ENCODE assay signal across 1 mouse cellular context in the genomic region with DNA sequence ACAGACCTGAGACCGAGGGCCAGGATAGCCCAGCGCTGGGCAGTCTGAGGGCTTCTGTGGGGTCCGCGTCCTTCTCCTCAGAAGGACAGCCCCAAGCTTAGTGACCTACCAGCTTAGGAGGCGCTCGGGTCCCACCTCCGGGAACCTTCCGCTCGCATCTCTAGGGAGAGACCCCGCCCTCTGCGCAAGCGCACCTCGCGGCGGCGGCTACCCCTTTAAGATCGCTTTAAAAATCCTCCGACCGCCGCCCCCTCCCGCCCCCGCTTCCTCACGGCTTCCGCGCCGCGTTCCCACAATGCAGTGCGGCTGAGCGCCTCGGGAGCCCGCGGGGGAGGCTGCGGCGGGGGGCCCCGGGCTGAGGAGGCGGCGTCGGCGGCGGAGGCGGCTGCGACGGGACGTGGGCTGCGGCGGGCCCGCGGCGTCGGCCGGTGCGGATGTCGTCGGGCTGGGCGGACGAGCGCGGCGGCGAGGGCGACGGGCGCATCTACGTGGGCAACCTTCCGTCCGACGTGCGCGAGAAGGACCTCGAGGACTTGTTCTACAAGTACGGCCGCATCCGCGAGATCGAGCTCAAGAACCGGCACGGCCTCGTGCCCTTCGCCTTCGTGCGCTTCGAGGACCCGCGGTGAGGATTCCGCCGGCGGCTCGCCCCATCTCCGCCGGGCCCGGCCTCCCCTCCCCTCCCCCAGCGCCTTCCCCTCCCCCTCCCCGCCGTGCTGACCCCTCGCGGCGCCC.
TF ChIP-seq lines count a peak whose summit lies in the region.

A gene (plus strand): TSS at position 303 of the 735 bp plus-strand sequence.

TF ChIP-seq in CH12.LX, 34 proteins besides CTCF, POLR2A, EP300 and RAD21 (continued from another document):
- TF ChIP-seq PAX5 (IDR thresholded peaks at IDR 0.05; ENCODE audit: low read length) (no peak), JUN (IDR thresholded peaks at IDR 0.05; ENCODE audit: insufficient read depth, low read depth, low read length) (no peak), E2F4 (IDR thresholded peaks at IDR 0.05; ENCODE audit: insufficient replicate concordance, low read depth, low read length) (no peak), ETS1 (conservative IDR thresholded peaks at IDR 0.05; ENCODE audit: low read depth, low read length) (no peak), MAFK (IDR thresholded peaks at IDR 0.05; ENCODE audit: insufficient replicate concordance, low read length) (no peak), MAX (IDR thresholded peaks at IDR 0.05; ENCODE audit: low read length) (no peak), MXI1 (IDR thresholded peaks at IDR 0.05; ENCODE audit: low read depth, low read length) (0 out of 2 replicates have a peak, but pooled peaks have one; percentile 35), GABPA (IDR thresholded peaks at IDR 0.05; ENCODE audit: insufficient replicate concordance, low read depth, low read length) (no peak), ZC3H11A (IDR thresholded peaks at IDR 0.05; ENCODE audit: low read depth, low read length) (no peak), ZMIZ1 (IDR thresholded peaks at IDR 0.05; ENCODE audit: low read depth, low read length) (peak; percentile 58; the same call in 1 of the 2 replicates), CHD1 (IDR thresholded peaks at IDR 0.05; ENCODE audit: low read depth, low read length) (no peak), NELFE (IDR thresholded peaks at IDR 0.05; ENCODE audit: low read depth, low read length) (peak; percentile 70; the same call in 1 of the 2 replicates), BHLHE40 (IDR thresholded peaks at IDR 0.05; ENCODE audit: low read depth, low read length) (no peak), ZKSCAN1 (IDR thresholded peaks at IDR 0.05; ENCODE audit: borderline replicate concordance, low read depth, low read length) (no peak), MEF2A (IDR thresholded peaks at IDR 0.05; ENCODE audit: borderline replicate concordance, low read depth, low read length) (peak; percentile 39; the same call in 1 of the 2 replicates), RCOR1 (conservative IDR thresholded peaks at IDR 0.05; ENCODE audit: low read depth, low read length) (no peak), POLR2AphosphoS2 (IDR thresholded peaks at IDR 0.05; ENCODE audit: low read depth, low read length) (no peak), TCF12 (IDR thresholded peaks at IDR 0.05; ENCODE audit: low read depth, low read length) (peak; percentile 68), MAZ (IDR thresholded peaks at IDR 0.05; ENCODE audit: low read depth, low read length) (peak; percentile 96), KAT2A (IDR thresholded peaks at IDR 0.05; ENCODE audit: insufficient replicate concordance, low read length) (no peak), NRF1 (IDR thresholded peaks at IDR 0.05; ENCODE audit: low read depth, low read length) (peak; percentile 93), ZNF384 (IDR thresholded peaks at IDR 0.05; ENCODE audit: low read depth, low read length) (no peak), CHD2 (IDR thresholded peaks at IDR 0.05; ENCODE audit: low read length) (peak; percentile 70), UBTF (IDR thresholded peaks at IDR 0.05; ENCODE audit: low read depth, low read length) (no peak), IRF4 (IDR thresholded peaks at IDR 0.05; ENCODE audit: low read depth, low read length) (0 out of 2 replicates have a peak, but pooled peaks have one; percentile 36), HCFC1 (IDR thresholded peaks at IDR 0.05; ENCODE audit: low read depth, low read length) (peak; percentile 71)
